Mouse (Mus musculus): ENCODE results near the gene Psapl1.

Gene Psapl1

GRCm38 (mm10) chr5:36203916-36204315, at the start of gene Psapl1:
Gene Psapl1, plus strand, starts transcription at chr5:36204021.
- no peak for DNase-seq (ENCODE audit: extremely low read depth, low read depth, low spot score)

GRCm38 (mm10) chr5:36154879-36155485, 48.8 kb upstream of the Psapl1 start:
- DNase-seq (ENCODE audit: extremely low read depth, low read depth, low spot score), result no peak

GRCm38 (mm10) chr5:36165424-36166302, 38.2 kb upstream of the Psapl1 start:
- DNase-seq (ENCODE audit: extremely low read depth, low read depth, low spot score), result no peak

GRCm38 (mm10) chr5:36166346-36167013, 37.3 kb upstream of the Psapl1 start:
- no peak for DNase-seq (ENCODE audit: extremely low read depth, low read depth, low spot score)

GRCm38 (mm10) chr5:36168963-36169650, 34.7 kb upstream of the Psapl1 start:
- DNase-seq (ENCODE audit: extremely low read depth, low read depth, low spot score), result no peak

- DNase-seq (ENCODE audit: extremely low read depth, low read depth, low spot score), result no peak
Observed at GRCm38 (mm10) chr5:36174569-36175115, 29.2 kb upstream of the Psapl1 start.

GRCm38 (mm10) chr5:36176409-36176808, 27.4 kb upstream of the Psapl1 start:
- no peak for DNase-seq (ENCODE audit: extremely low read depth, low read depth, low spot score)

GRCm38 (mm10) chr5:36176873-36177272, 26.9 kb upstream of the Psapl1 start:
- no peak for DNase-seq (ENCODE audit: extremely low read depth, low read depth, low spot score)

- DNase-seq (ENCODE audit: extremely low read depth, low read depth, low spot score), result no peak
Observed at GRCm38 (mm10) chr5:36178215-36178614, 25.6 kb upstream of the Psapl1 start.

GRCm38 (mm10) chr5:36178785-36179184, 25.0 kb upstream of the Psapl1 start:
- no peak for DNase-seq (ENCODE audit: extremely low read depth, low read depth, low spot score)

GRCm38 (mm10) chr5:36179708-36180107, 24.1 kb upstream of the Psapl1 start:
- DNase-seq (ENCODE audit: extremely low read depth, low read depth, low spot score), result no peak

- DNase-seq (ENCODE audit: extremely low read depth, low read depth, low spot score), result no peak
Observed at GRCm38 (mm10) chr5:36182326-36182725, 21.5 kb upstream of the Psapl1 start.

- no peak for DNase-seq (ENCODE audit: extremely low read depth, low read depth, low spot score)
Observed at GRCm38 (mm10) chr5:36186294-36187053, 17.3 kb upstream of the Psapl1 start.

GRCm38 (mm10) chr5:36188310-36188709, 15.5 kb upstream of the Psapl1 start:
- DNase-seq (ENCODE audit: extremely low read depth, low read depth, low spot score), result no peak

- DNase-seq (ENCODE audit: extremely low read depth, low read depth, low spot score), result no peak
Observed at GRCm38 (mm10) chr5:36191285-36191684, 12.5 kb upstream of the Psapl1 start.

- DNase-seq (ENCODE audit: extremely low read depth, low read depth, low spot score), result no peak
Observed at GRCm38 (mm10) chr5:36191876-36192275, 11.9 kb upstream of the Psapl1 start.

- no peak for DNase-seq (ENCODE audit: extremely low read depth, low read depth, low spot score)
Observed at GRCm38 (mm10) chr5:36192677-36193076, 11.1 kb upstream of the Psapl1 start.

- no peak for DNase-seq (ENCODE audit: extremely low read depth, low read depth, low spot score)
Observed at GRCm38 (mm10) chr5:36194631-36195030, 9.2 kb upstream of the Psapl1 start.

GRCm38 (mm10) chr5:36195436-36195835, 8.4 kb upstream of the Psapl1 start:
- no peak for DNase-seq (ENCODE audit: extremely low read depth, low read depth, low spot score)

- DNase-seq (ENCODE audit: extremely low read depth, low read depth, low spot score), result no peak
Observed at GRCm38 (mm10) chr5:36199519-36199918, 4.3 kb upstream of the Psapl1 start.
